Mouse (Mus musculus): Measurements from ENCODE around the gene Gm20388. TPM values are rescaled to one million over a fixed set of nuclear protein-coding genes. Genes with fewer than 3 reads are reported as not detected.

Gene Gm20388
- polyA plus RNA-seq, 1 experiment from 2014 or later, result not detected

DNA sequence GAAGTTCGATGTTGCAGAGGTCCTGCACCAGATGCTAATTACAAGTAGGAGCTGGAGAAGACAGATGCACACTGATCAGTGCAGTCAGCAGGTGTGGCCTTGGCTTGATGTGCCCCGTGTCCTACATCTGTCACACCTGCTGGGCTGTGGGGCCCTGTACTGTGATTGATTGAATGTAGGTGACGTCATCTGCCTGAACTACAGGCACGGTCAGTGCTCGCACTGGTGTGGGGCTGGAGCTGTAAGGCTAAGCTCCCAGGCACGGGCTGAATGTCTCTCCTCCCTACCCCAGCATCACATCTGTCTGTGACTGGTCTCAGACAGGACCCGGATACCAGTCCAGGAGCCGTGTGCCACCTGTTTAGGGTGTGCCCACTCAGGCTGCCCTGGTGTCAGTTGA, 3870.6 kb downstream of the Gm20388 start:
- no peak overlapping the region for H3K27ac ChIP-seq
- peaks cover 19% of the 10 kb centered on the region for H3K4me1 ChIP-seq (replicated peaks)
- 0 out of 2 replicates have a peak, but pooled peaks cover 7% of the 10 kb centered on the region for H3K27me3 ChIP-seq
- no peak overlapping the region for H3K4me3 ChIP-seq
- H3K4me2 ChIP-seq, result no peak overlapping the region
- ATAC-seq (replicated peaks; ENCODE audit: insufficient number of reproducible peaks, insufficient read depth, low FRiP score, low read depth), result no peak
- H3K9ac ChIP-seq, result no peak overlapping the region
- 45% methylated on average over 8 of the region's 8 CpGs for WGBS
- no peaks in the 10 kb centered on the region for H3K9me3 ChIP-seq (replicated peaks)
- no peaks in the 10 kb centered on the region for H3K36me3 ChIP-seq

DNA sequence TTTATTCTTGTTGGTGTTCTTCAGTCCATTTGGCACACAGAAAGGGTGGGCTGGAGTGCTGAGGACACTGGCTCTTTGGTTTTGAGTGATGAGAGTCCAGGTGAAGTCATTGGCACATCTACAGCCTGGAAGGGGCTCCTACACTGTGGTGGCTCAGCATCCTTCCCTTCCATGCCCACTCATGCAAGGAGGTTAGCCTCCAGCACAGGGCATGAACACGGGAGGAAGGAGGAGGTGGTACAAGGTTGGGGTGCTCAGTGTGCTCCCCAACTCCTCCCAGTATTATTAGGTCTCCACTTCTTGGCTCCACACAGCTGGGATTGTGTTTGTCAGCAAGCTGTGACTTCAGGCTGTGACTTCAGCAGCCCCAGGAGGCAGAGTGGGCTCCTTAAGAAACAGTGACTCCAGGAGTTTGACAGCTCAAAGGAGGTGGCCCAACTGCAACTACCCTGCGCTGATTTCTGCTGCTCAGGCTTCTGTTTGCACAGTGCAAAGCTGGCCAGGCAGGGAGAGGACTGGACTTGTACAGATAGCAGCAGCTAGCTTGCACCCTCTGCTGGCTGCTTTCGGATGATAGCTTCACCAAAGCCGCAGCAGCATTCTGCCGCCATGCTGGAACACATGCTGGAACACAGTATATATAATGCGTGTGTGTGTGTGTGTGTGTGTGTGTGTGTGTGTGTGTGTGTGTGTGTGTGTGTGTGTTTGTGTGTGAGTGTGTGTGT, 3873.0 kb downstream of the Gm20388 start:
- H3K27ac ChIP-seq, result no peak overlapping the region
- H3K4me3 ChIP-seq, result no peak overlapping the region
- no peak overlapping the region for H3K4me2 ChIP-seq
- ATAC-seq (replicated peaks; ENCODE audit: insufficient number of reproducible peaks, insufficient read depth, low FRiP score, low read depth), result peak; percentile 76; the same call in 1 of the 2 replicates
- WGBS, result 8% methylated on average over 6 of the region's 6 CpGs
- H3K9me3 ChIP-seq (replicated peaks), result no peaks in the 10 kb centered on the region
- H3K36me3 ChIP-seq, result no peaks in the 10 kb centered on the region
- peaks cover 20% of the 10 kb centered on the region for H3K4me1 ChIP-seq (replicated peaks)
- H3K27me3 ChIP-seq, result 0 out of 2 replicates have a peak, but pooled peaks cover 7% of the 10 kb centered on the region
- no peak overlapping the region for H3K9ac ChIP-seq

GRCm38 (mm10) chr8:123786166-123786565, 3875.5 kb downstream of the Gm20388 start:
- no peaks in the 10 kb centered on the region for H3K9me3 ChIP-seq (replicated peaks)
- H3K4me3 ChIP-seq, result no peak overlapping the region
- 76% methylated on average over 6 of the region's 6 CpGs for WGBS
- H3K27me3 ChIP-seq, result peaks cover 12% of the 10 kb centered on the region
- no peak overlapping the region for H3K27ac ChIP-seq
- H3K9ac ChIP-seq, result no peak overlapping the region
- no peaks in the 10 kb centered on the region for H3K36me3 ChIP-seq
- H3K4me2 ChIP-seq, result no peak overlapping the region
- ATAC-seq (replicated peaks; ENCODE audit: insufficient number of reproducible peaks, insufficient read depth, low FRiP score, low read depth), result no peak
- H3K4me1 ChIP-seq (replicated peaks), result peaks cover 13% of the 10 kb centered on the region

- no peaks in the 10 kb centered on the region for H3K36me3 ChIP-seq
- H3K4me1 ChIP-seq (replicated peaks), result peaks cover 10% of the 10 kb centered on the region
- H3K27ac ChIP-seq, result no peak overlapping the region
- no peak overlapping the region for H3K9ac ChIP-seq
- peaks cover 12% of the 10 kb centered on the region for H3K27me3 ChIP-seq
- 63% methylated on average over 6 of the region's 6 CpGs for WGBS
- H3K4me3 ChIP-seq, result no peak overlapping the region
- no peak for ATAC-seq (replicated peaks; ENCODE audit: insufficient number of reproducible peaks, insufficient read depth, low FRiP score, low read depth)
- H3K9me3 ChIP-seq (replicated peaks), result no peaks in the 10 kb centered on the region
- H3K4me2 ChIP-seq, result no peak overlapping the region
Observed at GRCm38 (mm10) chr8:123786644-123787043, 3876.0 kb downstream of the Gm20388 start.

DNA sequence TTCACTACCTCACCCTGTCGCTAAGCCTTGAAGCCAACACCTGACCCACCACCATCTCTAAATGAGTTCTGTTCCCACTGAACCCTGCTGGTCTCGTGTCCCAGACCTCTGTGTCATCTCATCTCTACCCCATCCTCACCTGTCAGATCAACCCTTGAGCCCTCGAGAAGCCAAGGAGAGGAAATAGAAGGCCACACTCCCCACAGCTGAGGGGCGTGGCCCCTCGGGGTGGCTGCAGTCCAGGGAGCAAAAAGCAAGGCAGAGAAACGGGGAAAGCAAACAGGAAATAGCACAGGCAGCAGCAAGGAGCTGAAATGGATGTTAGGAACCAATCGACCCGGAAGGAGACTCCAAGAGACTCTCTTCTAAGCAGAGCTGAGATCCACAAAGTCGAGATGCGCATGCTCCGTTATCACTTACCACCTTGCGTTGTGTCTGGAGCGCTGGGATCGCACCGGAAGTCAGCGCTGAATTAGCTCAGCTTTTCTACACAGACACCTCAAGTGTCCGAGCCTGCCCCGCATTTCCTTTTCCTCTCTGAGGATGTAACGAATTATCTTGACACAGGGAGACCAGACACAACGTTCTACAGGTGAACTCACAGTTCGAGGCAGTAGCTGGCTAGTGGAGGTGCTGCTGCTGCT, 3876.7 kb downstream of the Gm20388 start:
- H3K9ac ChIP-seq, result no peak overlapping the region

GRCm38 (mm10) chr8:123788416-123789170, 3878.0 kb downstream of the Gm20388 start:
- H3K9me3 ChIP-seq (replicated peaks), result no peaks in the 10 kb centered on the region
- peaks cover 12% of the 10 kb centered on the region for H3K27me3 ChIP-seq
- no peak overlapping the region for H3K4me3 ChIP-seq
- no peak overlapping the region for H3K4me2 ChIP-seq
- no peaks in the 10 kb centered on the region for H3K36me3 ChIP-seq
- H3K4me1 ChIP-seq (replicated peaks), result peaks cover 8% of the 10 kb centered on the region
- ATAC-seq (replicated peaks; ENCODE audit: insufficient number of reproducible peaks, insufficient read depth, low FRiP score, low read depth), result no peak
- no peak overlapping the region for H3K9ac ChIP-seq
- no peak overlapping the region for H3K27ac ChIP-seq
- WGBS, result 54% methylated on average over 14 of the region's 14 CpGs

More for the DNA sequence above, 3876.7 kb downstream of the Gm20388 start:
- Histone ChIP-seq H3K27me3 (peaks cover 12% of the 10 kb centered on the region), H3K27ac (no peak overlapping the region), H3K4me2 (peak overlapping the region; percentile 41), H3K36me3 (no peaks in the 10 kb centered on the region), H3K4me3 (0 out of 2 replicates have a peak overlapping the region, but pooled peaks have one; percentile 4), H3K9me3 (replicated peaks) (no peaks in the 10 kb centered on the region), H3K4me1 (replicated peaks) (peaks cover 10% of the 10 kb centered on the region)
- WGBS, result 33% methylated on average over 21 of the region's 21 CpGs
- no peak for ATAC-seq (replicated peaks; ENCODE audit: insufficient number of reproducible peaks, insufficient read depth, low FRiP score, low read depth)

DNA sequence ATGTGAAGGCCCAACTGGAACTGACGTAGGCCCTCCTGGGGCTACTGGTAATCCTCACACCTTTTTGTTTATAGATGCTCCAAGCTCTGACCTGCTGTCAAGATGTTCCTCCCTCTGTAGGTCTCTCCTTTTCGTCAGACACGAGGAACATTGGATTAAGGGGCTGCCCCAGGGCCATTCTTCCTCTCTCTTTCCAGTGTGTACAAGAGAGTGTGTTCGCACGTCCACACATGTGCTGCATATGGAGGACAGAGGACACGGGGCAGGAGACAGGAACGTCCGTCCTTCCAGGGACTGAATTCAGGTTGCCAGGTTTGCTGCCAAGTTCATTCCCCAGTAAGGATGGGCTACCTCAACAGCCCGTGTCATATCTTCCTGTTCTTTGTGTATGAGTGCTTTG, 3878.8 kb downstream of the Gm20388 start:
- no peaks in the 10 kb centered on the region for H3K36me3 ChIP-seq
- no peak overlapping the region for H3K27ac ChIP-seq
- WGBS, result 67% methylated on average over 9 of the region's 9 CpGs
- H3K4me1 ChIP-seq (replicated peaks), result peaks cover 5% of the 10 kb centered on the region; the same call in 1 of the 2 replicates
- no peak overlapping the region for H3K4me2 ChIP-seq
- H3K9me3 ChIP-seq (replicated peaks), result no peaks in the 10 kb centered on the region
- peaks cover 12% of the 10 kb centered on the region for H3K27me3 ChIP-seq
- no peak overlapping the region for H3K9ac ChIP-seq
- no peak overlapping the region for H3K4me3 ChIP-seq
- ATAC-seq (replicated peaks; ENCODE audit: insufficient number of reproducible peaks, insufficient read depth, low FRiP score, low read depth), result no peak

- H3K4me1 ChIP-seq (replicated peaks), result peaks cover 5% of the 10 kb centered on the region; the same call in 1 of the 2 replicates
- no peak overlapping the region for H3K4me2 ChIP-seq
- no peaks in the 10 kb centered on the region for H3K9me3 ChIP-seq (replicated peaks)
- peaks cover 12% of the 10 kb centered on the region for H3K27me3 ChIP-seq
- no peak for ATAC-seq (replicated peaks; ENCODE audit: insufficient number of reproducible peaks, insufficient read depth, low FRiP score, low read depth)
- no peak overlapping the region for H3K27ac ChIP-seq
- H3K9ac ChIP-seq, result no peak overlapping the region
- no peaks in the 10 kb centered on the region for H3K36me3 ChIP-seq
- H3K4me3 ChIP-seq, result no peak overlapping the region
- under 1% methylated on average over 4 of the region's 4 CpGs for WGBS
Observed at GRCm38 (mm10) chr8:123789970-123790369, 3879.3 kb downstream of the Gm20388 start.

DNA sequence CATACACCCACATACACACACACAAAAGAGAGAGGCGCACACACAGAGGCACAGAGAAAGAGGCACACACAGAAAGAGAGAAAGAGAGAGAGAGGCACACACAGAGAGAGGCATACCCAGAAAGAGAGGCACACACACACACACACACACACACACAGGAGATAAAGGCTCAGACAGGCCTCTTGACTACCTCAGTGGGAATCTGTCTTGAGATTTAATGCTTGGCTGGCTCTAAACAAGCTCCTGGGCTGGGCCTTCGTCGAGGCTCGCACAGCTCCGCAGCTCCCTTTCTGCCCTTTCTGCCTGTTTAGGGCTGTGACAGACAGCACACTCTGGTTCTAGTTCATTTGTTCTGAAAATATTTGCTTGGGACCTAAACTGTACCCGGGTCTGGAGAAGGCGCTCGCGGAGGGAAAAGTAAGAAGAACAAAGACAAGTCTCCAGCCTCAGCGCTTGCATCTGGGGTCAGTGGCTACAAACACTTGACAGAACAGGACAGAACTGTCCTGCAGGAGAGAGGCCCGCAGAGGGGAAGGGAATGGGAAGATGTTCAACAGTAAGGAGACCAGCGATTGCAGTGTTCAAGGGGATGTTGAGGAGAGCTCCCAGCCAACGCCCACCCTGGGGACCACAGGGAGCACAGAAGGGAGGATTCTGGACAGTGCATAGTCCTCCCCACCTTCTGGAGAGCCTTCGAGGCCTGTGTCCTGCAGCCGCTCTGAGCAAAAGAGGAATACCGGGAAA, 3880.6 kb downstream of the Gm20388 start:
- ATAC-seq (replicated peaks; ENCODE audit: insufficient number of reproducible peaks, insufficient read depth, low FRiP score, low read depth), result no peak
- H3K27me3 ChIP-seq, result peaks cover 8% of the 10 kb centered on the region
- H3K9me3 ChIP-seq (replicated peaks), result no peaks in the 10 kb centered on the region
- H3K27ac ChIP-seq, result no peak overlapping the region
- H3K9ac ChIP-seq, result no peak overlapping the region
- H3K4me3 ChIP-seq, result no peak overlapping the region
- WGBS, result 69% methylated on average over 16 of the region's 16 CpGs
- no peak overlapping the region for H3K4me2 ChIP-seq
- no peaks in the 10 kb centered on the region for H3K36me3 ChIP-seq
- peaks cover 5% of the 10 kb centered on the region; the same call in 1 of the 2 replicates for H3K4me1 ChIP-seq (replicated peaks)

- Histone ChIP-seq H3K4me1 (replicated peaks) (peaks cover 5% of the 10 kb centered on the region; the same call in 1 of the 2 replicates), H3K36me3 (no peaks in the 10 kb centered on the region), H3K9ac (no peak overlapping the region), H3K4me3 (no peak overlapping the region), H3K4me2 (no peak overlapping the region), H3K27me3 (peaks cover 8% of the 10 kb centered on the region), H3K27ac (no peak overlapping the region), H3K9me3 (replicated peaks) (no peaks in the 10 kb centered on the region)
- no peak for ATAC-seq (replicated peaks; ENCODE audit: insufficient number of reproducible peaks, insufficient read depth, low FRiP score, low read depth)
- 81% methylated on average over 7 of the region's 7 CpGs for WGBS
Observed at GRCm38 (mm10) chr8:123791845-123792225, 3881.2 kb downstream of the Gm20388 start.

DNA sequence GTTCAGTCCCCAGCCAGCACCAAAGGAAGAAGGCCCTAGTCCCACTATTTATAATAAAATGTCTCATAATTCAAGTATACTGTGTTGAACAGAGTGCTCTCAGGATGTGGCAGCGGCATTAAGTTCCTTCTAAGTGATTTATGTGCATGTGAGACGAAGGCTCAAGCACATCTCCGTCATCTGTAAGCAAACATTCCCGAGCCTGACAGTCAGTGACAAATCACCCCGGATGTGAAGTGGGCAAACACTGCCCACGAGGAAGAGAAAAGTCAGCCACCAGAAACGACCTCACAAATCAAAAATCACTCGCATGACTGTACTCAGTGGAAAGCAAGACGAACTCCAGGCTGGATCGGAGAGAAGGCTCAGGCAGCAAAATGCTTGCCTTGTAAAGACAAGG, 3883.3 kb downstream of the Gm20388 start:
- no peaks in the 10 kb centered on the region for H3K36me3 ChIP-seq
- no peak overlapping the region for H3K9ac ChIP-seq
- no peak for ATAC-seq (replicated peaks; ENCODE audit: insufficient number of reproducible peaks, insufficient read depth, low FRiP score, low read depth)

More for the DNA sequence above, 3883.3 kb downstream of the Gm20388 start:
- no peak overlapping the region for H3K4me3 ChIP-seq
- 39% methylated on average over 10 of the region's 10 CpGs for WGBS
- H3K27me3 ChIP-seq, result peaks cover 8% of the 10 kb centered on the region
- H3K4me1 ChIP-seq (replicated peaks), result no peaks in the 10 kb centered on the region
- no peaks in the 10 kb centered on the region for H3K9me3 ChIP-seq (replicated peaks)
- no peak overlapping the region for H3K4me2 ChIP-seq
- no peak overlapping the region for H3K27ac ChIP-seq
